24 mouse cellular contexts compared by ENCODE assay signal in the genomic region with DNA sequence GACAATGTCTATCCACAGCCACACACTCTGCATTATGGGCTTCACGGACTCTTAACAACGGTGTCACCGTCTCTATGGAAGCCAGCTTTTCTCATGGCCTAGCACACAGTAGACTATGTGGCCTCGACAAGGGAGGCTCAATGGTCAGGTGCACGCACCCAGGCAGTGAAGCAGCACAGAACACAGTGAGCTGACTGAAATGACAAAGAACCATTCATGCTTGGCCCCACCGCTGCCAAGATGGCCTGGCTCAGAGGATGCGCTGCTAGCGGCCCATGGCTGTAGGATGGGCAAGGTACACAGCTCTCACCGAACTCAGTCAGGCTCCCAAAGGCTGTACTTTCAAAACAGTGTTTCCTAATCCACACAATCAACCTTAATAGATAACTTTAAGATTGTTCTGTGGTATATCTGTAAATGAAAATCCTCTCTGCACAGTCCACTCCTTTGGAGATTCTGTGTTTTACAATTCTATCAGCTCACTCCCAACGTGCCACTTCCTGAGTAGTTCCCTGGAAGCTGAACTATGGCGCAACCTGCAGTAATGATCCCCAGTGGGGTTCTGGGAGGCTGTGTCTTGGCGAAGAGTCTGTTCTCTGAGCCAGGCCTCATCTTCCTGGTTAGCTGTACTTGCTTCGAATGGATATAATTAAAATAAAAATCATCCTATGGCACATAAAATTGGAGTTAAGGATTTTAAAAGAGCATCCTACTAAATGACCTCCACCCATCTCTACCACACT.
DNase-seq lines count a peak whose midpoint lies in the region; ATAC-seq and TF ChIP-seq lines count a peak whose summit lies in the region.
"Had no signal": no experiment of that assay in that cellular context is flagged by ENCODE, and none has a peak within 500 bp of the region (broad histone marks: within the 10 kb centered on the region; RNA-seq: fewer than 3 reads in every experiment).

No protein-coding gene starts in this region.

- H3K9ac ChIP-seq in kidney, embryonic 15.5 days, result no peak overlapping the region
- H3K9ac ChIP-seq: embryonic facial prominence, embryonic 12.5 days; limb, embryonic 13.5 days; liver, embryonic 13.5 days; lung, embryonic 14.5 days; neural tube, embryonic 15.5 days had no signal

- TF ChIP-seq POLR2A in testis, adult 2 months (IDR thresholded peaks at IDR 0.05; ENCODE audit: control insufficient read depth, low read depth, low read length), result no peak

- H3K9me3 ChIP-seq in kidney, embryonic 15.5 days (replicated peaks), result no peaks in the 10 kb centered on the region
- no peaks in the 10 kb centered on the region for H3K9me3 ChIP-seq in midbrain, embryonic 10.5 days (replicated peaks)
- H3K9me3 ChIP-seq: embryonic facial prominence, embryonic 12.5 days; limb, embryonic 13.5 days; liver, embryonic 13.5 days; neural tube, embryonic 15.5 days had no signal

- H3K36me3 ChIP-seq in kidney, embryonic 15.5 days, result no peaks in the 10 kb centered on the region
- H3K36me3 ChIP-seq in testis, adult 2 months (ENCODE audit: control insufficient read depth, insufficient read depth, low read length), result no peaks in the 10 kb centered on the region
- no peaks in the 10 kb centered on the region for H3K36me3 ChIP-seq in midbrain, embryonic 10.5 days
- H3K36me3 ChIP-seq: embryonic facial prominence, embryonic 12.5 days; limb, embryonic 13.5 days; liver, embryonic 13.5 days; neural tube, embryonic 15.5 days had no signal

- peaks cover 19% of the 10 kb centered on the region for H3K4me1 ChIP-seq in kidney, embryonic 15.5 days
- H3K4me1 ChIP-seq in testis, adult 2 months (ENCODE audit: control insufficient read depth, insufficient read depth, low read length), result no peaks in the 10 kb centered on the region
- H3K4me1 ChIP-seq in midbrain, embryonic 10.5 days, result peaks cover 25% of the 10 kb centered on the region

- no peak overlapping the region for H3K27ac ChIP-seq in kidney, embryonic 15.5 days
- no peak overlapping the region for H3K27ac ChIP-seq in testis, adult 2 months (ENCODE audit: control insufficient read depth, insufficient read depth, low read depth, low read length)
- no peak overlapping the region for H3K27ac ChIP-seq in midbrain, embryonic 10.5 days (replicated peaks)
- H3K27ac ChIP-seq: embryonic facial prominence, embryonic 12.5 days; limb, embryonic 13.5 days; liver, embryonic 13.5 days; neural tube, embryonic 15.5 days had no signal

- H3K4me3 ChIP-seq in kidney, embryonic 15.5 days (replicated peaks), result no peak overlapping the region
- no peak overlapping the region for H3K4me3 ChIP-seq in testis, adult 2 months (ENCODE audit: control insufficient read depth, low read depth, low read length)
- no peak overlapping the region for H3K4me3 ChIP-seq in midbrain, embryonic 10.5 days
- H3K4me3 ChIP-seq: embryonic facial prominence, embryonic 12.5 days; erythroblast, embryonic 14.5 days; limb, embryonic 13.5 days; liver, embryonic 13.5 days; neural tube, embryonic 15.5 days had no signal

- WGBS in kidney, embryonic 15.5 days, result 87% methylated on average over 13 of the region's 13 CpGs
- 87% methylated on average over 13 of the region's 13 CpGs for WGBS in midbrain, embryonic 10.5 days

- H3K27me3 ChIP-seq in kidney, embryonic 15.5 days, result no peaks in the 10 kb centered on the region
- no peaks in the 10 kb centered on the region for H3K27me3 ChIP-seq in testis, adult 2 months (ENCODE audit: control insufficient read depth, insufficient read depth, low read length)
- no peaks in the 10 kb centered on the region for H3K27me3 ChIP-seq in midbrain, embryonic 10.5 days (ENCODE audit: low read depth, poor library complexity, severe bottlenecking)
- H3K27me3 ChIP-seq: embryonic facial prominence, embryonic 12.5 days; liver, embryonic 13.5 days; neural tube, embryonic 15.5 days had no signal

- TF ChIP-seq CTCF in testis, adult 2 months (IDR thresholded peaks at IDR 0.05; ENCODE audit: control insufficient read depth, insufficient read depth, insufficient replicate concordance, low read depth, low read length), result 0 out of 2 replicates have a peak, but pooled peaks have one; percentile 2

- 0 out of 2 replicates have a peak, but pooled peaks have one; percentile 23 for ATAC-seq in kidney, embryonic 15.5 days (replicated peaks; ENCODE audit: low FRiP score)
- ATAC-seq: forebrain, embryonic 14.5 days had no signal

- H3K4me2 ChIP-seq in kidney, embryonic 15.5 days, result no peak overlapping the region
- H3K4me2 ChIP-seq: embryonic facial prominence, embryonic 12.5 days; limb, embryonic 13.5 days; liver, embryonic 13.5 days; lung, embryonic 14.5 days; neural tube, embryonic 15.5 days had no signal

- peak; percentile 59 for DNase-seq in gastrocnemius, adult 18-20 months (ENCODE audit: low spot score)
- DNase-seq in gastrocnemius, postnatal 10 days, result no peak
- DNase-seq in kidney, adult 8-10 months, result no peak
- DNase-seq in testis, postnatal 14 days (ENCODE audit: low spot score), result no peak
- no peak for DNase-seq in midbrain, embryonic 10.5 days (ENCODE audit: low spot score)
- DNase-seq: B cell, adult 2 months; cerebellum, adult 11 months; cerebellum, postnatal 10 days; heart, postnatal 36 days; kidney, adult 11 months; kidney, postnatal 10 days; liver, embryonic 13.5 days; lung, embryonic 14.5 days; lung, postnatal 4 days; midbrain, embryonic 14.5 days; right cerebral cortex, postnatal 14 days; thymus, adult 2 months had no signal
